ENCODE assay signal across 8 mouse cellular contexts in genomic region chr11:85832231-85832924, GRCm38 (mm10). TPM values are rescaled to one million over a fixed set of nuclear protein-coding genes. Genes with fewer than 3 reads are reported as not detected.
DNase-seq lines count a peak whose midpoint lies in the region; ATAC-seq and TF ChIP-seq lines count a peak whose summit lies in the region.

Tbx2 (plus strand) TSS chr11:85832551.

- H3K36me3 ChIP-seq in forebrain, postnatal 0 days (ENCODE audit: insufficient read depth) = no peaks in the 10 kb centered on the region
- no peaks in the 10 kb centered on the region for H3K36me3 ChIP-seq in hindbrain, embryonic 11.5 days (ENCODE audit: control insufficient read depth, insufficient read depth, low read length)
- H3K36me3 ChIP-seq in limb, embryonic 15.5 days = no peaks in the 10 kb centered on the region

- intact Hi-C loops in left cerebral cortex, adult 2 months (cut with DNase I) = no loop called here

- DNase-seq in left cerebral cortex, adult 2 months (ENCODE audit: extremely low spot score in 1 of 2, low spot score in 2 of 2) = no peak
- DNase-seq in left cerebral cortex, adult 8-10 months (ENCODE audit: low spot score in 2 of 2) = no peak
- peak; percentile 22 for DNase-seq in forebrain, postnatal 0 days
- DNase-seq in hindbrain, embryonic 11.5 days (ENCODE audit: low spot score) = peak; percentile 78
- peak; percentile 80 for DNase-seq in neural tube, embryonic 10.5 days (ENCODE audit: extremely low spot score, low spot score)
- DNase-seq in left cerebral cortex, adult 11 months (ENCODE audit: low spot score) = no peak
- DNase-seq in left cerebral cortex, adult 18-20 months (ENCODE audit: low spot score in 2 of 2) = no peak

- H3K4me3 ChIP-seq in left cerebral cortex, adult 2 months = peak within 1 kb of the TSS; percentile 7; the same call in 1 of the 2 replicates
- peak within 1 kb of the TSS; percentile 32 for H3K4me3 ChIP-seq in forebrain, postnatal 0 days (ENCODE audit: low read depth, low read length)
- peak within 1 kb of the TSS; percentile 40 for H3K4me3 ChIP-seq in hindbrain, embryonic 11.5 days (ENCODE audit: low read depth, low read length)
- H3K4me3 ChIP-seq in limb, embryonic 15.5 days = peak within 1 kb of the TSS; percentile 63

- no peak for TF ChIP-seq CTCF in left cerebral cortex, adult 2 months (IDR thresholded peaks at IDR 0.05)
- TF ChIP-seq CTCF in forebrain, postnatal 0 days (IDR thresholded peaks at IDR 0.05; ENCODE audit: low read depth) = no peak

- peaks cover 72% of the 10 kb centered on the region for H3K27me3 ChIP-seq in forebrain, postnatal 0 days (ENCODE audit: insufficient read depth, low read length)
- peaks cover 90% of the 10 kb centered on the region for H3K27me3 ChIP-seq in hindbrain, embryonic 11.5 days (ENCODE audit: control insufficient read depth, insufficient read depth, low read length)
- peaks cover 87% of the 10 kb centered on the region for H3K27me3 ChIP-seq in limb, embryonic 15.5 days

- peak within 1 kb of the TSS; percentile 47 for H3K4me2 ChIP-seq in forebrain, postnatal 0 days (ENCODE audit: low read depth)
- peak within 1 kb of the TSS; percentile 76 for H3K4me2 ChIP-seq in hindbrain, embryonic 11.5 days (replicated peaks; ENCODE audit: low read depth, low read length)
- peak within 1 kb of the TSS; percentile 92 for H3K4me2 ChIP-seq in limb, embryonic 15.5 days

- 1% methylated on average over 39 of the region's 52 CpGs for WGBS in forebrain, postnatal 0 days
- under 1% methylated on average over 46 of the region's 52 CpGs for WGBS in hindbrain, embryonic 11.5 days
- WGBS in limb, embryonic 15.5 days = under 1% methylated on average over 50 of the region's 52 CpGs

- H3K9me3 ChIP-seq in forebrain, postnatal 0 days (ENCODE audit: low read length) = no peaks in the 10 kb centered on the region
- H3K9me3 ChIP-seq in hindbrain, embryonic 11.5 days (ENCODE audit: control insufficient read depth, low read length) = no peaks in the 10 kb centered on the region
- H3K9me3 ChIP-seq in limb, embryonic 15.5 days = no peaks in the 10 kb centered on the region

- ATAC-seq in forebrain, postnatal 0 days = peak; percentile 36; the same call in 1 of the 2 replicates
- ATAC-seq in hindbrain, embryonic 11.5 days (ENCODE audit: low FRiP score) = peak; percentile 63; the same call in 1 of the 2 replicates
- ATAC-seq in limb, embryonic 15.5 days (ENCODE audit: insufficient number of reproducible peaks, low FRiP score, low TSS enrichment, low read depth) = peak; percentile 75

- H3K9ac ChIP-seq in forebrain, postnatal 0 days = 0 out of 2 replicates have a peak within 1 kb of the TSS, but pooled peaks have one; percentile 14
- peak within 1 kb of the TSS; percentile 58; the same call in 1 of the 2 replicates for H3K9ac ChIP-seq in hindbrain, embryonic 11.5 days (ENCODE audit: low read depth, low read length)
- peak within 1 kb of the TSS; percentile 74 for H3K9ac ChIP-seq in limb, embryonic 15.5 days

- no peak within 1 kb of the TSS for H3K27ac ChIP-seq in left cerebral cortex, adult 2 months
- H3K27ac ChIP-seq in forebrain, postnatal 0 days (ENCODE audit: low read depth, low read length) = no peak within 1 kb of the TSS
- H3K27ac ChIP-seq in hindbrain, embryonic 11.5 days (ENCODE audit: low read depth, low read length) = peak within 1 kb of the TSS; percentile 60
- H3K27ac ChIP-seq in limb, embryonic 15.5 days = peak within 1 kb of the TSS; percentile 83

- no peaks in the 10 kb centered on the region for H3K4me1 ChIP-seq in forebrain, postnatal 0 days (ENCODE audit: insufficient read depth)
- H3K4me1 ChIP-seq in hindbrain, embryonic 11.5 days (replicated peaks; ENCODE audit: control insufficient read depth, insufficient read depth, low read length) = peaks cover 22% of the 10 kb centered on the region
- peaks cover 56% of the 10 kb centered on the region for H3K4me1 ChIP-seq in limb, embryonic 15.5 days

RNA-seq across cellular contexts. Expression of gene Tbx2, which starts in this region (rescaled TPM):
- total RNA-seq in left cerebral cortex, adult 2 months (2021) = 1 to 10 TPM; 1.9 to 2.0 TPM
- total RNA-seq in left cerebral cortex, adult 8-10 months (2022) = 1 to 10 TPM; 1.8 to 2.3 (median 2.0) TPM
- total RNA-seq in forebrain, postnatal 0 days (2014; rRNA removed) = 1.9 and 5.1 TPM in 2 replicates
- 0.42 and 0.44 TPM in 2 replicates for polyA plus RNA-seq in forebrain, postnatal 0 days (2015; fragmentation: Nextera tagmentation; extraction: Ambion mirVana)
- 2.3 and 3.7 TPM in 2 replicates for polyA plus RNA-seq in hindbrain, embryonic 11.5 days (2014; fragmentation: Nextera tagmentation; extraction: Ambion mirVana)
- polyA plus RNA-seq in limb, embryonic 15.5 days (2015; fragmentation: Nextera tagmentation; extraction: Ambion mirVana) = 3.4 and 4.1 TPM in 2 replicates
- total RNA-seq in left cerebral cortex, adult 18-20 months (2021) = 1 to 10 TPM; 1.3 to 1.5 TPM

Comparison
In these comparisons a context has a peak if more than half of its experiments do, and no peak if none do; other contexts are left out.
1. DNase-seq: peak in forebrain, postnatal 0 days (single experiment), hindbrain, embryonic 11.5 days (single experiment) and neural tube, embryonic 10.5 days (single experiment); none in left cerebral cortex, adult 2 months (0 of 2), left cerebral cortex, adult 8-10 months (0 of 2), left cerebral cortex, adult 11 months (single experiment) and left cerebral cortex, adult 18-20 months (0 of 2).
2. H3K27ac ChIP-seq: peak in hindbrain, embryonic 11.5 days (single experiment) and limb, embryonic 15.5 days (single experiment); none in left cerebral cortex, adult 2 months (single experiment) and forebrain, postnatal 0 days (single experiment).
3. H3K4me3 ChIP-seq: peak in every context shown above with its lines; median percentile 63 in limb, embryonic 15.5 days; 40 in hindbrain, embryonic 11.5 days; 32 in forebrain, postnatal 0 days; 7 in left cerebral cortex, adult 2 months.
4. H3K9ac ChIP-seq: peak in every context shown above with its lines; median percentile 74 in limb, embryonic 15.5 days; 58 in hindbrain, embryonic 11.5 days; 14 in forebrain, postnatal 0 days.
5. Peak in every context shown above with its lines, with median percentiles within 50 percentile points of each other: ATAC-seq and H3K4me2 ChIP-seq.